Mouse (Mus musculus): ENCODE data around the gene Lipa.

Lipa gene

DNA sequence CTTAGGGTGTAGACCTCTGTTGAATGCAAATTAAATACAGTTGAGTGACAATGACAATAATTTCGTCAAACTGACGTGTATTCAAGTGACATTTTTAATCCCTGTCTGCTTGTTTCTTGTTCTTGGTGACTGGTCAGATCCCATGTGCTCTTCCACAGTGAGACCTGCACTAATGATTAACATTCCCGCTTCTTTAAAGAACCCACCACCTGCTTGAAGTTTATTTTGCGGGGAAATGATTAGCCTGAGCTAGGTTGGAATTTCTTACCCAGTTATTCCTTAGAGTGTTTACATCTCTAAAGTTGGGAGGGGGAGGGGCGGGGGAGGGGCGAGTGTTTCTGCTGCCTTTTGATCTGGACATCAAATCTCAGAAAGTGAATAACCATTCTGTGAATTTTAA is 59.1 kb downstream of the Lipa start:
- DNase-seq (ENCODE audit: low spot score in 2 of 2) = no peak

DNA sequence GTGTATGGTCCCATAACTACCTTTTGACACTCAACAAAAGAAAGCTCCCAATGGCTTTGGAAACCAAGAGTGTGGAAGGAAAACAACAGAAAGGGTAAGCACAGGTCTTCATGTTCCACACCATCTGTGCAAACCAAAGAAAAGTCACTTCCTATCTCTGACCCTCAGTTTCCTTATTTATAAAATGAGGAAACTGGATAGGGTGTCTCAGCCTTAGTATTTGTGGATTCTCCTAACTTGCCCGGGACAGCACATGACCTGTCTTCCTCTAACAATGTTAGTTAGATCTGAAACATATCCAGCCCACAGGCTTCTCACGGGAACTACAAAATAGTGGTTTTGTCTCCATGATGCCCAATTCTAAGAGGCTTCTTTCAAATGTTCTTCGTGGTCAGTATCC is 62.8 kb downstream of the Lipa start:
- DNase-seq (ENCODE audit: low spot score in 2 of 2) = no peak

DNA sequence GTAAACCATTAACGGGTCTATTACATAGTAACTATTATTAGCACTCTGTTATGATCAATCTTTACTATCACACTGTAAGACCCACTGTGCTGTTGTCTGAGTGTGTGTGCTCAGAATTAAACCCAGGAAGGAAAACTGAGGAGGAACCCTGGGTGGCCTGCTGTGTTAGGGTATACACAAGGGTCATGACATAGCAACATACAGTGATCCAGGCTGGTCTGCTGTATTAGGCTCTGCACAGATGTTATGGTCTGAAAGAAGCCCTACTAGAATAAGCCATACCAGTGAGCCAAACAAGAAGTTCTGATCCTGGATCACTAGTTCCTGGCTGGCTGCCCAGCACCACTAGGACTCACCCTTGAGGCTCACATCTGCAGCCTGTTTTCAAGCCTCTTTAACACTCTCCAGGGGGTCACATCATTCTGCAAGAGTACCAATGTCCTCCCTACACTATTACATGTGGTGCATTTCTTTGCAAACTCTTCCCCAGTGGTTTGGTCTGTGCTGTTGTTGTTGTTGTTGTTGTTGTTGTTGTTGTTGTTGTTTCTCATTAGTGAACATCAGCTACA is 65.7 kb downstream of the Lipa start:
- DNase-seq (ENCODE audit: low spot score in 2 of 2) = no peak

DNA sequence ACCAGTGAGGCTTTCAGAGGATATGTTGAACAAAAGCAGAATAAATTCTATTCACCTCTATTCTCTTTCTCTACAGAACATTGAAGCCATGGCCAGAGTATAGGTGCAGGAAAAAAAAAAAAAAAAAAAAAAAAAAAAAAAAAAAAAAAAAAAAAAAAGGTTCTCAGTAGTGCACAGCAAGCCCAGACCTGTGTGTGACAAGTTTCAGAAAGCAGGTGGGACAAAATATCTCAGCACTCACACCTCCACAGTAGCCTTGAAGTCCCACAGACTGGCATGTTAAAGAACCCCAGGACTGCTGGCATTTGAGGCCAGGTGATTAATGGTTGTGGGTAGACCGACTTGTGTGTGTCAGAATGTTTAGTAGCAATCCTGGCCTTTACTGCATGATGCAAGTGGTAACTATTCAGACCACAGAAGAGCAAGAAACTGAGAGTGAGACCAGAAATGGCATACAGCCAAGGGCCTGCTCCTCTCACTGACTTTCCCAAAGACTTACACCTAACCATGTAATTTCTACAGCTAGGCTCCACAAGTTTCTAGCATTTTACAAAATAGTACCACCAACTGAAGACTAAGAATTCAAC is 76.4 kb downstream of the Lipa start:
- no peak for DNase-seq (ENCODE audit: low spot score in 2 of 2)

DNA sequence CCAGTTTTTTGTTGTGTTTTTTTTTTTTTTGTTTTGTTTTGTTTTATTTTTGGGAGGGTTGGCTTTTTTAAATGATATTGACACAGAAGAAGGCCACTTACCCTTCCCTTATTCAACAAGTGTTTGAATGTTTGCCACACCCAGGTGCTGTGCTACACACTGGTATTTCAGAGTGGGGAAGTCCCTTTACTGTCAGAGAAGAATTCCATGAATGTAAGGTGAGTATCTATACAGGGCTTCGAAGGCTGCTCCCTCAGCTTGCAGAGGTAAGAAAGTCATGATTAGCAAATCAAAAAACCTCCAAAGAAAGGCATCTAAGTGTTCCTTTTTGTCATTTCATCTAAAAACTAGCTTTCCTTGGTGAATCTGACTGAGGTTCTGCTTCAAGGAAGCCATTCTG is 78.4 kb downstream of the Lipa start:
- no peak for DNase-seq (ENCODE audit: low spot score in 2 of 2)

DNA sequence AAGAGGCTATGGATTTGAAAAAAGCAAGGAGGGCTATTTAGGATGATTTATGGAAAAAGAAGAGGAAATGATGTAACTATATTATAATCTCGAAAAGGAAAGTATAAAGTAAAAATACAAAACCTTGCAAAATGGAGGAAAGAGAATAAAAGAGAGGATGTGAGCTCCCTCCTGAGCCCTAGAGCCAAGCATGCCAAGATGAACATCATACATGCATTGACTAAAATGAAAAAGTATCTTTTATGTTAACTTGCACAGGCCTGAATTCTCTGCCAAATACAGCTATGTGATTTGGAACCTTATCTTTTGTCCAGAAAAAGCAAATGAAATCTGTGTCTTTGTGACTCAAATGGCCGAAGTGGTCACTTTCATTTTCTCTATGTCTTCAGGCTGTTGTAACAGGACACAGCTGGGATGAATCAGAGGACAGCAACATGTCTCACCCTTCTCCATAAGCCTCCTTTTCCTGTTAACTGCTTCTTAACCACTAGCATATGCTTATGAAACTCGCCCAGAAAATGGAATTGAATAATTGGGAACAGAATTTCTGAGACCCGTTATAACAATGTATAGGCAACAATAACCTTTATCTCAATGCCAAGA is 81.8 kb downstream of the Lipa start:
- DNase-seq (ENCODE audit: low spot score in 2 of 2) = no peak

DNA sequence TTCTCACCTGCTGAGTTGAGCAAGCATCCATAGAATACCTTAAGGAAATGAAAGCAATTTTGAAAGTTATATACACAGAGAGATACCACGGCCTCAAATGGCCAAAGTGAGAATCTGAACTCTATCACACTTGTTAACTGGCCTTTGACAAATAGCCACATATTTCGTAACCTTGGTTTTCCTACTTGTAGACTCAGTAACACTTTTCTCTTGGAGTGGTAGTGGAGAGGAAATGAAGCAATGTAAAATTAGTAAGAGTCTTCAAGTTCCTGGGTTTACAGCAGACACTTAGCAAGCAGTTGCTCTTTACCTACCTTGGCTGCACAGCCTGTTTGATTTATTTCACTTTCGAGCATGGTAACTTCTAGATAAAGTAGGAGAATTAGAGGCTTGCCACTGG is 82.5 kb downstream of the Lipa start:
- DNase-seq (ENCODE audit: low spot score in 2 of 2) = no peak
